Mouse (Mus musculus) forebrain, postnatal 0 days (tissue): ENCODE results near the gene Ccdc189. TPM values are rescaled to one million over a fixed set of nuclear protein-coding genes. Genes with fewer than 3 reads are reported as not detected.

Source experiments
- ATAC-seq: fragments of 200-750 bp; cut with Nextera tagmentation; 2 replicates; pipeline ENCODE4 v1.8.0; 2017; ENCODE audit warnings: mild to moderate bottlenecking, moderate library complexity
- DNase-seq: peaks from one replicate; pipeline ENCODE4 v3.0.0-alpha.2; 2015
- H3K27ac ChIP-seq: fragments of 300-500 bp; sonication (generic); 2 replicates; pipeline ENCODE4 v1.5.1; 2014; ENCODE audit warnings: low read depth, mild to moderate bottlenecking, antibody characterized with exemption, low read length, moderate library complexity, mixed read lengths
- H3K27me3 ChIP-seq: fragments of 300-500 bp; sonication (generic); 2 replicates; pipeline ENCODE4 v1.6.1; 2014; ENCODE audit warnings: mild to moderate bottlenecking, low read length, mixed read lengths; ENCODE audit not compliant: insufficient read depth
- H3K36me3 ChIP-seq: fragments of 300-500 bp; sonication (generic); 2 replicates; pipeline ENCODE4 v1.6.1; 2014; ENCODE audit warnings: mild to moderate bottlenecking, moderate library complexity; ENCODE audit not compliant: insufficient read depth
- H3K4me1 ChIP-seq: fragments of 300-500 bp; sonication (generic); 2 replicates; pipeline ENCODE4 v1.6.1; 2014; ENCODE audit warnings: antibody characterized with exemption; ENCODE audit not compliant: insufficient read depth
- H3K4me2 ChIP-seq: fragments of 300-500 bp; sonication (generic); 2 replicates; pipeline ENCODE4 v1.6.1; 2014; ENCODE audit warnings: low read depth, mild to moderate bottlenecking, moderate library complexity
- H3K4me3 ChIP-seq: fragments of 300-500 bp; sonication (generic); 2 replicates; pipeline ENCODE4 v1.5.1; 2014; ENCODE audit warnings: low read depth, low read length, mixed read lengths
- H3K9ac ChIP-seq: fragments of 300-500 bp; sonication (generic); 2 replicates; pipeline ENCODE4 v1.6.1; 2014; ENCODE audit warnings: mild to moderate bottlenecking
- H3K9me3 ChIP-seq: fragments of 300-500 bp; sonication (generic); 2 replicates; pipeline ENCODE4 v1.6.1; 2016; ENCODE audit warnings: low read length
- CTCF ChIP-seq: sonication (generic); IDR thresholded peaks from 2 replicates; pipeline ENCODE4 v1.5.1; 2016; ENCODE audit warnings: antibody characterized with exemption, control low read depth, low read depth
- WGBS: fragments of 180-500 bp; shearing (Covaris S2); extraction: QIAGEN DNeasy Blood & Tissue Kit; methylation state at CpG from one replicate; pipeline ENCODE4 v1.1.7; 2014; 5-methylcytosine and 5-hydroxymethylcytosine counted together
- polyA plus RNA-seq: library from polyadenylated mRNA; unstranded; fragments of >200 nt; fragmentation: Nextera tagmentation; extraction: Ambion mirVana; gene quantifications from 2 replicates; pipeline ENCODE4 v1.2.1, GENCODE M21; 2015
- total RNA-seq: library from RNA; depleted of rRNA; stranded (reverse); fragments of >200 nt; gene quantifications from 2 replicates; pipeline ENCODE4 v1.2.3, GENCODE M21; 2014

Gene Ccdc189
- total and polyA plus RNA-seq, 2 experiments from 2014 or later = 11.0 to 16.0 TPM

DNA sequence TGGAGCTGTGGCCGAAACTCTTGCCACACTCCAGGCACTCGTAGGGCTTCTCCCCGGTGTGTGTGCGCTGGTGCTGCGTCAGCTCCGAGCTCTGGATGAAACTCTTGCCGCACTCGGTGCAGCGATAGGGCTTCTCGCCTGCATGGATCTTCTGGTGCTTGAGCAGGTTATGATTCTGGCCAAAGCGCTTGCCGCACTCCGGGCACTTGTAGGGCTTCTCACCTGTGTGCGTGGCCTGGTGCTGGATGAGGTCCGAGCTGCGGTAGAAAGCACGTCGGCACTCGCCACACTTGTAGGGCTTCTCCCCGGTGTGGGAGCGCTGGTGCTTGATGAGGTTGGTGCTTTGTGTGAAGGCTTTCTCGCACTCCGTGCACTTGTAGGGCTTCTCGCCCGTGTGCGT lies 23.2 kb upstream of the Ccdc189 start:
- no peaks in the 10 kb centered on the region for H3K27me3 ChIP-seq
- H3K4me2 ChIP-seq = no peak overlapping the region
- H3K9me3 ChIP-seq = no peaks in the 10 kb centered on the region
- TF ChIP-seq CTCF = no peak
- peaks cover 57% of the 10 kb centered on the region for H3K36me3 ChIP-seq
- ATAC-seq = no peak
- peaks cover 15% of the 10 kb centered on the region for H3K4me1 ChIP-seq
- WGBS = 97% methylated on average over 26 of the region's 26 CpGs
- no peak overlapping the region for H3K4me3 ChIP-seq
- no peak overlapping the region for H3K9ac ChIP-seq
- no peak for DNase-seq
- H3K27ac ChIP-seq = no peak overlapping the region

DNA sequence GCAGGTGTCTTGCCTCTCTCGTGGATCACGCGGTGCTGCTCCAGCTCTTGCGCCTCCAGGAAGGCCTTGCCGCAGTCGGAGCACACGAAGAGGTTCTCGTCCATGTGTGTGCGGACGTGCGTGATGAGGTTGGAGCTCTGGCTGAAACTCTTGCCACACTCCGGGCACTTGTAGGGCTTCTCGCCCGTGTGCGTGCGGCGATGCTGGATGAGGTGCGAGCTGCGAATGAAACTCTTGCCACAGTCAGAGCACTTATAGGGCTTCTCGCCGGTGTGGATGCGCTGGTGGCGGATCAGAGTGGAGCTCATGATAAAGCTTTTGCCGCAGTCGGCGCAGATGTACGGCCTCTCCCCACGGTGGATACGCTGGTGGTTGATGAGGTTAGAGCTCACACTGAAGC lies 22.6 kb upstream of the Ccdc189 start:
- TF ChIP-seq CTCF = no peak
- ATAC-seq (no peak), DNase-seq (no peak)
- H3K9me3 ChIP-seq = no peaks in the 10 kb centered on the region
- H3K36me3 ChIP-seq = peaks cover 61% of the 10 kb centered on the region
- no peak overlapping the region for H3K27ac ChIP-seq
- peaks cover 10% of the 10 kb centered on the region for H3K4me1 ChIP-seq
- no peak overlapping the region for H3K4me3 ChIP-seq
- H3K4me2 ChIP-seq = no peak overlapping the region
- no peaks in the 10 kb centered on the region for H3K27me3 ChIP-seq
- no peak overlapping the region for H3K9ac ChIP-seq
- WGBS = 97% methylated on average over 29 of the region's 29 CpGs

DNA sequence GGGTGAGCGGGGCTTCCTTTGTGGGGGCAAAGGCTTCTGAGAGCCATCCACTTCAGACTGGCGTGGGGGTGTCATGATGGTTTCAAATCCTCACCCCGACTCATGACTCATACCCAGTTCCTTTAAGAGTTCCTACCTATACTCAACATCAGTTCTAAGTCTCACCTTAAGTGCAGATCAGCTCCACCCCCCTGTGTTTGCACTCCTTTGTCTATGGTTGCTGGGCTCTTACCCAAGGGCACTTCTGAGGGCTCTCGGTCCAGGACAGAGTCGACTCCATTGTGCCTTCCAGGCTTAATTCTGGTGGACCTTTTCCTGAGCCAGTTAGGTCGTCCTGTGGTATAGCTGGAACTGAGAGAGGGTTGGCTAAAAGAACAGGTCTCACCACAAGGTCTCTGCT lies 18.8 kb upstream of the Ccdc189 start:
- Histone ChIP-seq H3K4me1 (no peaks in the 10 kb centered on the region), H3K4me3 (no peak overlapping the region), H3K4me2 (no peak overlapping the region), H3K9me3 (no peaks in the 10 kb centered on the region), H3K27ac (no peak overlapping the region), H3K36me3 (peaks cover 83% of the 10 kb centered on the region), H3K27me3 (no peaks in the 10 kb centered on the region), H3K9ac (no peak overlapping the region)
- no peak for TF ChIP-seq CTCF
- WGBS = 80% methylated on average over 6 of the region's 6 CpGs
- no peak for ATAC-seq
- DNase-seq = no peak

DNA sequence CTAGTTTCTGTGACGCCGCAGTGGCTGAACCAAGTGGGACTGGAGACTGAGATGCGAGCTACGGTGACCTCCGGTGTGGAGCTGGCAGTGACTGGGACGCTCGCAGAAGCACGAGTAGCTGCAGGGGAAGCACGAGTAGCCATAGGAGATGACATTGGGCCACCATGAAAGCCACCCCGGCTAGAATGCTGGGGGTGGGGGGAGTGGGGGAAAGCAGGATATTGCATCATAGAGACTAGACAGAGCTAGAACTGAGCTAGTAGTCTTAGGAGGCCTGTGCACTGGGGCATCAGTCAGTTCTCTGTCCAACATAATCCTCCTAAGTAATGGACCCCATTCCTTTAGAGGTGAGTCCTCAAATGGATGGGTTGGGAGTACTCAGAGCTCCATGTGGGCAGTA lies 15.9 kb upstream of the Ccdc189 start:
- no peaks in the 10 kb centered on the region for H3K4me1 ChIP-seq
- H3K9ac ChIP-seq = no peak overlapping the region
- ATAC-seq (no peak), DNase-seq (no peak)
- H3K27ac ChIP-seq = no peak overlapping the region
- no peaks in the 10 kb centered on the region for H3K27me3 ChIP-seq
- H3K4me2 ChIP-seq = no peak overlapping the region
- peaks cover 78% of the 10 kb centered on the region for H3K36me3 ChIP-seq
- WGBS = 91% methylated on average over 10 of the region's 10 CpGs
- H3K4me3 ChIP-seq = no peak overlapping the region
- no peaks in the 10 kb centered on the region for H3K9me3 ChIP-seq
- no peak for TF ChIP-seq CTCF

DNA sequence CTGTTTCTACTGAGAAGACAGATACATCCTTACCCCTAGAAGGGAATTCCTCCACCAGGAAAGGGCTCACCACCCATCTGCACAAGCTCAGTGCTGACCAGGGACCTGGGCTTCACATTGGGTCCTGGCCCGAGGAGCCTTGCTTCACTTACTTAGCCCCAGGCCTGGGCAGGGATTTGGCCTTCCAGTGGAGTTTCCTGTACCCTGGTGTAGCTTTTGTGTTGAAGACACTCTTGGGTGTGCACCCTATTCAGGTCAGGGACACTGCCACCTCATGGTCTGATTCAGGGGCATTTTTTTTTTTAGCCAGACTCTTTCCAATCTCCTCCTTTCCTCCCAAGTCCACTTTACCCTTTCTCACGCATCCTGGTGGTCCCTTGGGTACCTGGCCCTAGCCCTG lies 14.5 kb upstream of the Ccdc189 start:
- Histone ChIP-seq H3K4me1 (no peaks in the 10 kb centered on the region), H3K4me2 (no peak overlapping the region), H3K9ac (no peak overlapping the region), H3K36me3 (peaks cover 76% of the 10 kb centered on the region), H3K4me3 (no peak overlapping the region), H3K27ac (no peak overlapping the region), H3K27me3 (no peaks in the 10 kb centered on the region), H3K9me3 (no peaks in the 10 kb centered on the region)
- no peak for TF ChIP-seq CTCF
- ATAC-seq (no peak), DNase-seq (no peak)
- 88% methylated on average over 2 of the region's 2 CpGs for WGBS

DNA sequence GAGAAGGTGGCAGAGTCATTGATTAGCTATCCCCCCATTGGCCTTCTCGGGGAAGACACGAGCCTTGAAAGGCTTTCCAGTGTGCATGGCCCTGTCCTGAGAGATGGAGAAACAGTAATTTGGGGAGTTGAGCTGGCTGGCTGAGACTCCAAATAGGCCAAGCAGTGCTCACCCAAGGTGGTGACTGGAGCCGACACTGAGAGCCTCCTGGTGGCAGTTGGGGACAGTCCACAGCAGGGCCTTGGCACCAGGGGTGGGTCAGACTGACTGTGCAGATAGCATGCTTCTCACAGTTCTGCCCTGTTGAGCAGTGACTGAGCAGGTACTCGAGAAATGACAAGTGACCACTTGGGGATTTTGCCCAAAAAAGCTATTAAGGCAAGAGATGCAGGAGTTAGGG lies 13.3 kb upstream of the Ccdc189 start:
- H3K36me3 ChIP-seq = peaks cover 80% of the 10 kb centered on the region
- H3K9me3 ChIP-seq = no peaks in the 10 kb centered on the region
- WGBS = 85% methylated on average over 4 of the region's 4 CpGs
- no peak overlapping the region for H3K9ac ChIP-seq
- no peak for DNase-seq
- no peak overlapping the region for H3K27ac ChIP-seq
- H3K4me3 ChIP-seq = no peak overlapping the region
- H3K27me3 ChIP-seq = no peaks in the 10 kb centered on the region
- ATAC-seq = no peak
- no peaks in the 10 kb centered on the region for H3K4me1 ChIP-seq
- H3K4me2 ChIP-seq = no peak overlapping the region
- no peak for TF ChIP-seq CTCF

DNA sequence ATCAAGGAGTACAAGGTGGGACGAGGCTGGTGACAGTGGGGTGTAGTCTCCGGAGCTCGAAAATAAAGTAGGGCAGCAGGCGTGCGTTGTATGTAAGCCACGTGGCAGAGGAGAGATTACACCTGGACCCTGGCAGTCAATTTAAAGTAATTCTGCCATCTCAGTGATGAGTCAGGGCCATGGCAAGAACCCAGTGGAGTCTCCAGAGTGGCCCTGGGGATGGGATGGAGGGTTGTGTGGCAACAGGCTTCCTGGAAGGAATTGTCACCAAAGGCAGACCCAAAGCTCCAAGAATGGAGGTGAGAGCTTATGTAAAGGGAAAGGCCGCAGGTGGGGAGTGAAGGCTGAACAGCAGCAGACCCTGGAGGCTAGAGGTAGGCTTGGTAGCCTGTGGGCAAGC lies 12.2 kb upstream of the Ccdc189 start:
- ATAC-seq (no peak), DNase-seq (no peak)
- Histone ChIP-seq H3K9me3 (no peaks in the 10 kb centered on the region), H3K4me2 (no peak overlapping the region), H3K36me3 (peaks cover 85% of the 10 kb centered on the region), H3K4me1 (no peaks in the 10 kb centered on the region), H3K27ac (no peak overlapping the region), H3K27me3 (no peaks in the 10 kb centered on the region), H3K9ac (no peak overlapping the region), H3K4me3 (no peak overlapping the region)
- TF ChIP-seq CTCF = no peak
- 96% methylated on average over 7 of the region's 7 CpGs for WGBS

DNA sequence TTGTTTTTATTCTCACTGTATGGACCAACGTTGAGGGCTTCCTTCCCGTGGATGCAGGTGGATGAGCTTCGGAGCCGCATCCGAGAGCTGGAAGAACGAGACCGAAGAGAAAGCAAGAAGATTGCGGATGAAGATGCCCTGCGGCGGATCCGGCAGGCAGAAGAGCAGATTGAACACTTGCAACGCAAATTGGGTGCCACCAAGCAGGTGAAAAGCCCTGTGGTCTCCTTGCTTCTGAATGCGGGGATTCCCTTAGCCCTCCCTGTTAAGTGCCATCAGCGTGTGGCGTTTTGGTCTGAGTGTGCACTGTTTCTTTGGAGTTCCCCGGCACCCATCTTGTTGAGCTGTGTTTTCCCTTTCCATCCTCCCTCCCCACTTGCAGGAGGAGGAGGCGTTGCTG lies 8.4 kb upstream of the Ccdc189 start:
- Histone ChIP-seq H3K9ac (no peak overlapping the region), H3K36me3 (peaks cover 95% of the 10 kb centered on the region), H3K9me3 (no peaks in the 10 kb centered on the region), H3K4me1 (no peaks in the 10 kb centered on the region), H3K27ac (no peak overlapping the region), H3K27me3 (no peaks in the 10 kb centered on the region), H3K4me2 (no peak overlapping the region), H3K4me3 (no peak overlapping the region)
- DNase-seq = no peak
- ATAC-seq = no peak
- no peak for TF ChIP-seq CTCF
- 94% methylated on average over 17 of the region's 17 CpGs for WGBS
